Mouse (Mus musculus) T-cell, adult 2 months (primary cell): Measurements from ENCODE around the gene Gm5751.
"Not testable (repeated sequence)": the region's sequence is repeated elsewhere in the genome, so short reads cannot be mapped to it uniquely, and the experiment has no call there.

Experiments used
- DNase-seq: peaks from one replicate; pipeline ENCODE4 v3.0.0; 2022; ENCODE audit warnings: low spot score

The Gm5751 gene

DNA sequence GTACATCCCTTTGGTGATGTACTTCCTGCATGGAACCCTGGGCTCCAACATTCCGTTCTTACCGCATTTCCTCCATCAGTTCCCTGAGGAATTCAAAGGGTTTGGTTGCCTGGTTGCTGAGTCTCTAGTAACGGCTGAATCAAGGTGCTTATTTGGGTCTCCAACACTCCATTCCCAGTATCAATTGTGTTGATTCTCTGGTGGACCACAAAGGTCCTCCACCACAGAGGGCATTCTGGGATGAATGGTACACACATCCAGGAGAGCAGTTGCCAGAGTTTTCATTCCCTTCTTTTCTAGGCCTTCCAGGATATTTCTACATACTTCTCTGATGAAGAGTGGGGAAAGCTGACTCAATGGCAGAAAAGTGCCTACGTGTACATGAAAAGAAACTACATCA, at the start of gene Gm5751:
Gm5751 (plus strand) TSS at position 301 of the 400 bp plus-strand sequence.
- DNase-seq, result not testable (repeated sequence)

DNA sequence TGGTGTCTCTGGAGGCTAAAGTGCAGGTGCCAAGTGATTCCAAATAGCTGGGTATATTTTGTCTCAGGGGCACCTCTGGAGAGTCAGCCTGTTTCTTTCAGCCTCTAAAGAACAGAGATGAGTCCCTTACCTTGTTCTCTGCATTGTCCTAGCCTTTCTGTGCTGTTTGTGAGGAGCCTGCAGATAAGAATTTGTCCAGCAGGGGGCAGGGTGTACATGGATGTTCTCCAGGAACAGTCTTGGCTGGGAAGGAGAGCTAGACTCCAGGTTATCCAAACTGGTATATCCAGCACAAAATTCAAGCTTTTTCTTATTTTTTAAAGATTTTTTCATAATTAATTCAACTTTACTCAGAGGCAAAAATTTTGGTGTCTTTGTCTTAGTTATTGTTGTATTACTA, 42.0 kb upstream of the Gm5751 start:
- DNase-seq, result no peak

DNA sequence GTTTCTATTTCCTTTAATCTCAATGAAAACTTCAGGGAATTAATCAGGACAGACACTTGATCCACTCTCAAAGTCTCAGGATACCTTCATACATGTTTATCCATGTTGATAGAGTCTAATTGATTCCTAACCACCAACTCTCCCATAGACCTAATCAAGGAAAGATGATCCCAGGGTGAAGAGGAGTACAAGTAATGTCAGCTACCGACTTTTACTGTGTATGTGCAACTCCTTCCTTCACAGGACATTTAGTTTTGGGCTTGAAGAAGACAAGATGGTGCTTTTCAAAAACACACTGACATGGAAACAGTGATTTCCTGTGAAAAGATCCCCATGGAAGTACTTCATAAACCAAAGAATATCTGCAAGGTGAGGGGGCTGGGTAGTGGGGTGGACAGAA, 30.4 kb upstream of the Gm5751 start, which contains the start of gene Gm6592:
Gm6592 (plus strand) TSS at position 301 of the 400 bp plus-strand sequence.
- no peak for DNase-seq

DNA sequence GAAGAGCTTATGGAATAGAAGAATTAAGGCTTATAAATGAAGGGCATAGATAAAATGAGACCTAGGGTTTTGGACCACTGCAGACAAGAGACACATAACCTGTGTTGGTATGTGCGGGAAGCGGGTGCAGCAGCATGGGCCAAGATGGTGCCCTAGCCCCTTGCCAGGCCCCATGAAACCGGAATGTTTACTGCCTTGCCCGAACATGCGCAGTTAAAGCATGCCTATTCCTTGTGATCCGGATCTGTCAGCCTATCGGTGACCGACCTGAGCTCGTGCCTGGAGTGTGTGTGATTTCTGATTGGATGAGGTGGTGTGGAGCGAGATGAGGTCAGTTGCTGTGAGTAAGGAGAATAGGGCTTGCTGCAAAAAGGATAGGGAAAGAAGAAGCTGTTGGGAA, 21.6 kb upstream of the Gm5751 start:
- no peak for DNase-seq

DNA sequence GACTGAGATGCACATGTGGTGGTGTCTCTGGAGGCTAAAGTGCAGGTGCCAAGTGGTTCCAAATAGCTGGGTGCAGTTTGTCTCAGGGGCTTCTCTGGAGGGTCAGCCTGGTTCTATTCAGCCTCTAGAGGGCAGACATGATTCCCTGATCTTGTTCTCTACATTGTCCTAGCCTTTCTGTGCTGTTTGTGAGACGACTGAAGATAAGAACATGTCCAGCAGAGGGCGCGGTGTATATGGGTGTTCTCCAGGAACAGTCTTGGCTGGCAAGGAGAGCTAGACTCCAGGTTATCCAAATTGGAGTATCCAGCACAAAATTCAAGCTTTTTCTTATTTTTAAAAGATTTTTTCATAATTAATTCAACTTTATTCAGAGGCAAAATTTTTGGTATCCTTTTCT, 9.7 kb upstream of the Gm5751 start:
- DNase-seq, result peak; percentile 40

DNA sequence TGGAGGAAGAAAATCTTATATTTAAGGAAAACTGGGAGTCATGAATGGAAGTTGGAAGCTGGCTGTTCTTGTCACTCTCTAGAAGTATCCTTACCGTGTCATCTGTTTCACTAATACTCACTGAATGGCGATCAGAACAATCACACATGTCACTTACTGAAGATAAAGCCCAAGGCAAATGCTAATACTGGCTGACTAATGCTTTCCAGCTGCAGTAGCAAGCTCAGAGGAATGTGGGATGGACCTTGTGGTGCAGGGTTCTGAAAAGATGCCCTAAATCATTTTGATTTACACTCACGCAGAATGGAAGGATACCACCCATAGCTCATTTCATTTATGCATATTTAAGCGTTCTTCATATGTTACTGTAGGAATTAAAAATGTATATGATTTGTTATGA, 10.3 kb downstream of the Gm5751 start:
- no peak for DNase-seq

DNA sequence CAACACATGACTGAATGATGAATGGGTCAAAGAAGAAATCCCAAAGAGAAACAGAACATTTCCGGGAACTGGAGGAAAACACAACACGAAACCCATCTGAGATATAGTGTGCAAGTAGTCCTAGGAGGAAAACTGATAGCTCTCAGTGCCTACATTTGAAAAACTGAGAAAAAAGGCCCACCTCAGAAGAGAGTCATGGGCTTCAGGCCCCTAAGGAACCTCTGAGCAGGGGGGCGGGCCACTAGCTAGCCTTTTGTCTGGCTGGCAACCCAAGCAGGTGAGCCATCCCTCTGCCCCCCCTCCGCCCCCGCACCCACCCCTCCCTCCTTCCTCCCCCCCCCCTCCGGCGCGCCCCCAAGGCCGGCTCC, 17.9 kb downstream of the Gm5751 start:
- DNase-seq, result no peak

DNA sequence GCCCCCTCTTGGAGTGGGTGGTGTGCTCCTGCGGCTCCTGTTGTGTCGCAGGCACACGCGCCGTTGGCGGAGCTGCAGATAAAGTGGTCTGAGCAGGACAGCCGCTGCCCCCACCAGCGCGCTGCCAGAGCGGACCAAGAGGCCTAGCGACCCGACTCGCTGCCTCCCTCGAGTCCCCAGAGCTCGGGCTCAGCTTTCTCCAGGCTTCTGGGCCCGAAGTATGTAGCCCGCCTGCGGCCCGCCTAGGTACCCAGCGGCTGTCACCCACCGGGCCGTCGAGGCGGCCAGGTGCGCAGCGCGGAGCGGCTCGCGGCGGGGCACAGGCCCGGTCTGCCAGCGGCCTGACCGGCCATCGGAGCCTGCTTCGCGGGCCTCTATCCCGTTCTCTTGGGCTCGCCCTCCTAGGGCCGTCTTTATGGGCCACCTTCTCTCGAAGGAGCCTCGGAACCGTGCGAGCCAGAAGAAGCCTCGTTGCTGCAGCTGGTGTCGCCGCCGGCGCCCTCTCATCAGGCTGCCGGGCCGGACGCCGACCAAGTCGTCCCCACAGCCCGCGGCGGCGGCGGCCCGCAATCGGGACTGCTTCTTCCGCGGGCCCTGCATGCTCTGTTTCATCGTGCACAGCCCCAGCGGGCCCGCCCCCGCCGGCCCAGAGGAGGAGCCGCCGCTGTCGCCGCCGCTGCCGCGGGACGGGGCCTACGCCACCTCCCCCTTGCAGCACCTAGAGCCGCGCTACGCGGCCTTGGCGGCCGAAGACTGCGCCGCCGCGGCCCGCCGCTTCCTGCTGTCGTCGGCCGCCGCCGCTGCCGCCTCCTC, 18.5 kb downstream of the Gm5751 start, which contains the start of gene B630019K06Rik:
B630019K06Rik (plus strand) TSS at position 40 of the 813 bp plus-strand sequence.
- peak; percentile 68 for DNase-seq

DNA sequence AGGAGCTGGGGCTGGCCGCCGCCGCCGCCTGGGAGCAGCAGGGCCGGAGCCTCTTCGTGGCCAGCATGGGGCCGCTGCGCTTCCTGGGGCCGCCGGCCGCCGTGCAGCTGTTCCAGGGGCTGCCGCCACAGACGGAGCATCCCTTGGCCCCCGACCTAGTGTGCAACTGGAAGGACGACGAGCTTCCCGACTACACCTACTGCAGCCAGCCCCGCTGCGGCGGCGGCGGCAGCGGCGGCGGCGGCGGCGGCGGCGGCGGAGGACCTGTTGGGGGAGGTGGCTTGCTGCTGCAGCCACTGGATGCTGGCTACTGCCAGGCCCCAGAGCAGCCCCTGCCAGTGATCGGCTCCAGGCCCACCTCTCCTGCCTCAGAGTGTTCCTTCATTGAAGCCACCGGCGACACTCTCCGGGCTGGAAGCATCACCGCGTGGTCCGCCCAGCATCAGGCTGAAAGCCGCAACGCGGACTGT, 19.2 kb downstream of the Gm5751 start:
- DNase-seq, result no peak

DNA sequence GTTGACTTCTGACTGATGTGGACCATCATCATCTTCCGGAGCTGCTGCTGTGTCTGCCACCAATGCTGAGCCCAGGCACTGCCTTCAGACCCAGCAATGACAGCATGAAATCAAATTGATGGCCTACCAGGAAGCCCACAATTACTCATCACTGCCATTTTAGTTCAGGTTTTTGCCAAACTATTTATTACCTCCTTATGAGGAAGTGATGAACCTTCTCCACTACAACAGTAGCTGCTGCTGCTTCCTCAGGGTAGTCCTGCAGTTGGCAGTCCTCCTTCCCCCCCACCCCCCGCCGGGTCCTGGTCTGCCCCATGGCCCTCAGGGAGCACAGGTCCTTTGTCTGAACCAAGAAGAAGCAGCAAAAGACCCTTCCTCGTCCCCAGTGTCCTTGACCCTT, 26.8 kb downstream of the Gm5751 start:
- no peak for DNase-seq

DNA sequence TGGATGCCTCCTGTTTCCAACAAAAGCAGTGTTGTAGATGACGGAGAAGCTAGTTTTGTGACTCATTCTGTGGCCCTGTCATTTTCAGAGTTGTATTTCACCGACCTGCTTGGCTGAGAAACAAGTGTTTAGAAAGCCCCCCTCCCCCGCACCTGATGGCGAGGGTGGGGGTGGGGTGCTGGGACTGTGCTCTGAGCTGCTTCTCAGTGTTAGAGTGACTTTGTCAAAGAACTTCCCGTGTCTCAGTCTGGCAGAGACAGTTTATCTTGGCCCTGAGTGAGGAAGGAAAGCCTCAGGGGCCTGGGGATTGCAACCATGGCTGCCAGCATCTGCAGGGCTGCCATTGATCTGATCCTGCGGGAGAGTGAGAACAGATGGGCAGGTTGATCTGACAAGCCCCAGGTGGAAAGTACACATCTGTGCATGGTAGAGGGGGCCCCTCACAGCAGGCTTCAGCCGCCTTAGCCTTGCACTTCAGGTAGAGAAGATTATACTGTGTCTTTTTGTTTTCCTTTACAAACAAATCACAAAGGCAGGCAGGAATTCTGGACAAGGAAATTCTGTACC, 27.9 kb downstream of the Gm5751 start:
- no peak for DNase-seq

DNA sequence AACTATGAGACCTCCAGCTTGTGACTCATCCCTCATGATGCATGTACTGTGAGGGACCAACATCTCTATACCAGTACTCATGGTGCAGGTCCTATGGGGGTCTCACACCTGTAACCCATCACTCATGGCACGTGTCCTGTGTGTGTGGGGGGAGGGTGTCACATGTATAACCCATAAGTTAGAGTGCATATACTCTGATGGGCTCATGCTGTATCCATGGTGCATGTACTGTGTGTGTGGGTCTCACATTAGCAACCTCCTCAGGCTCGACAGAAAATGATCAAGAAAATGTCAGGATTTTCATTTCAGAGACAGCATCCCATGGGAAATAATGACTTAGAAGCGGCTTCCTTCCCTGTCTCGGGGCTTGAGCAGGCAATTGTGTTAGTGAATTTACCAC, 47.0 kb downstream of the Gm5751 start:
- DNase-seq, result no peak

DNA sequence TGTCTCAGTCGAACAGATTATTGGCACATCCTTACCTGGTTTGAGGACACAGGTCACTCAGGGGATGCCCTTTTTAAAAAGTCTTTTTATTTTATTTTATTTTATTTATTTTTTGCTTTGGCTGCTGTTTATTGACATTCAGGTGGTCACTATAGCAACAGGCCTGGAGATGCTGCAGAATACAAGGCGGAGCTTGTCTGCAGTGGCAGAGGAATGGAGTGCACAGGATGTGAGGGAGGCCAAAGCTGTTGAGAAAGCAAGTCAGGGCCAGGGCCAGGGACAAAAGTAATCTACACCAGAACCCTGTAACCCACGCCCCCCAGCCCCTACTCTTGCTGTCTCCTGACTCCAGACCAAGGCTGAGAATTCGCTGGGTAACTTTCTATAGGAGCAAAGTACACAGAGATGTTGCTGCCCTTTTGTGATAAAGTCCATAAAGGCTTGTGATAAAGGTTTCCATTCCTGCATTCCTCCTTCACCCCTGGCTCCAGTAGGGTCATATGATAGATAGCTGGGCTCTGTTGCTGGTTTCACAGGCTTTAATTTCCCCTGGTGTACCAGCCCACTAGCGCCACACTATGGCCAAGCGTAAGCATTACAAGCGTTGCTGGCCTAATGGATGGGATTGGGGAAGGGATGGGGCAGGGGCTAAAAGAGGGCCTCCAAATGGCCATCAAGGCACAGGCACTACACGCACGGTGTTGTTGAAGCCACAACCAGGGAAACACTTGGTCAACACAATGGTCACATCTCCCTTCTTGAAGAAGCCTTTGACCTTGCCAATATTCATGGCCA, 48.0 kb downstream of the Gm5751 start:
- no peak for DNase-seq

DNA sequence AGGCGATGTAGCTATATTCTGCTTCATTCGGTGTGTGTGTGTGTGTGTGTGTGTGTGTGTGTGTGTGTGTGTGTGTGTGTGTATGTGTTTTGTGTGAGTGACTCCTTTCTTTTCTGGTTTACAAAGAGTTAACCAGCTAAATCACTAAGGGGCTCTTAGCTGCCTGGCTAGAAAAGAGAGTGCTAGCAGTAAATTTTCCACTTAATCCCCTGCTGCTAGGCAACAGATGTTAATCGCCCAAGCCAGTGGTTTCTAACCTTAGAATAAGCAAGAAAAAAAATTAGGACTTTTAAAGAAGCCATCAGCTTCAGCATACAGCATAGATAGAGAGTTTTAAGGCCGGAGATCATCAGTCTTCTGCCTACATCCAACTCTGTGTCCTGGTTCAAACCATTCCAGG, 53.3 kb downstream of the Gm5751 start:
- no peak for DNase-seq
